Mouse (Mus musculus): ENCODE data around the gene Slc52a3.

Gene Slc52a3

GRCm38 (mm10) chr2:151998932-151999331 is 2.6 kb downstream of the Slc52a3 start:
- no peak for DNase-seq (ENCODE audit: low spot score in 2 of 2)

GRCm38 (mm10) chr2:151999669-152000290 is 3.5 kb downstream of the Slc52a3 start:
- peak; percentile 66 to 70 for DNase-seq (ENCODE audit: low spot score in 2 of 2)

- DNase-seq (ENCODE audit: low spot score in 2 of 2), result peak; percentile 51 to 75
Measured at GRCm38 (mm10) chr2:152000291-152000679, 4.0 kb downstream of the Slc52a3 start.

GRCm38 (mm10) chr2:152000735-152001134 is 4.4 kb downstream of the Slc52a3 start:
- no peak for DNase-seq (ENCODE audit: low spot score in 2 of 2)

GRCm38 (mm10) chr2:152002529-152002928 is 6.2 kb downstream of the Slc52a3 start:
- no peak for DNase-seq (ENCODE audit: low spot score in 2 of 2)

GRCm38 (mm10) chr2:152007783-152008182 is 11.5 kb downstream of the Slc52a3 start:
- DNase-seq (ENCODE audit: low spot score in 2 of 2), result no peak

GRCm38 (mm10) chr2:152009061-152009779 is 12.9 kb downstream of the Slc52a3 start:
- DNase-seq (ENCODE audit: low spot score in 2 of 2), result no peak

GRCm38 (mm10) chr2:152010251-152010650 is 13.9 kb downstream of the Slc52a3 start:
- DNase-seq (ENCODE audit: low spot score in 2 of 2), result no peak

GRCm38 (mm10) chr2:152010661-152011060 is 14.3 kb downstream of the Slc52a3 start:
- DNase-seq (ENCODE audit: low spot score in 2 of 2), result no peak

- no peak for DNase-seq (ENCODE audit: low spot score in 2 of 2)
Measured at GRCm38 (mm10) chr2:152011724-152012123, 15.4 kb downstream of the Slc52a3 start.

GRCm38 (mm10) chr2:152012222-152012621 is 15.9 kb downstream of the Slc52a3 start:
- no peak for DNase-seq (ENCODE audit: low spot score in 2 of 2)

GRCm38 (mm10) chr2:152012701-152013100 is 16.4 kb downstream of the Slc52a3 start:
- no peak for DNase-seq (ENCODE audit: low spot score in 2 of 2)

GRCm38 (mm10) chr2:152015997-152016396 is 19.7 kb downstream of the Slc52a3 start:
- DNase-seq (ENCODE audit: low spot score in 2 of 2), result no peak

GRCm38 (mm10) chr2:152016666-152017065 is 20.4 kb downstream of the Slc52a3 start:
- DNase-seq (ENCODE audit: low spot score in 2 of 2), result no peak

GRCm38 (mm10) chr2:152020255-152020654 is 23.9 kb downstream of the Slc52a3 start:
- no peak for DNase-seq (ENCODE audit: low spot score in 2 of 2)

- DNase-seq (ENCODE audit: low spot score in 2 of 2), result no peak
Measured at GRCm38 (mm10) chr2:152022022-152022421, 25.7 kb downstream of the Slc52a3 start.

GRCm38 (mm10) chr2:152024883-152025422 is 28.6 kb downstream of the Slc52a3 start:
- no peak for DNase-seq (ENCODE audit: low spot score in 2 of 2)

GRCm38 (mm10) chr2:152029252-152030082 is 33.2 kb downstream of the Slc52a3 start:
- peak; percentile 58 to 71 for DNase-seq (ENCODE audit: low spot score in 2 of 2)

GRCm38 (mm10) chr2:152030986-152031385 is 34.7 kb downstream of the Slc52a3 start:
- no peak for DNase-seq (ENCODE audit: low spot score in 2 of 2)

GRCm38 (mm10) chr2:152040101-152040500 is 43.8 kb downstream of the Slc52a3 start:
- no peak for DNase-seq (ENCODE audit: low spot score in 2 of 2)

- DNase-seq (ENCODE audit: low spot score in 2 of 2), result no peak
Measured at GRCm38 (mm10) chr2:152047116-152048002, 51.0 kb downstream of the Slc52a3 start.

Data from urinary bladder, adult 18-20 months (tissue).